Mouse (Mus musculus) ES-CJ7 (cell line): ENCODE measurements around the gene Dido1.

Experiments used
- DNase-seq: peaks from one replicate; pipeline ENCODE4 v3.0.0; 2011; ENCODE audit warnings: low read depth, low spot score

Dido1 gene

GRCm38 (mm10) chr2:180709923-180710272, at the start of gene Dido1, which contains the start of gene Gid8:
Gene Dido1 (minus strand): TSS chr2:180709999.
Gene Gid8 (plus strand): TSS chr2:180710117.
- DNase-seq, result peak; percentile 97

- DNase-seq, result no peak
Measured at GRCm38 (mm10) chr2:180758513-180759263, 48.9 kb upstream of the Dido1 start.

- no peak for DNase-seq
Measured at GRCm38 (mm10) chr2:180756786-180757185, 47.0 kb upstream of the Dido1 start.

DNA sequence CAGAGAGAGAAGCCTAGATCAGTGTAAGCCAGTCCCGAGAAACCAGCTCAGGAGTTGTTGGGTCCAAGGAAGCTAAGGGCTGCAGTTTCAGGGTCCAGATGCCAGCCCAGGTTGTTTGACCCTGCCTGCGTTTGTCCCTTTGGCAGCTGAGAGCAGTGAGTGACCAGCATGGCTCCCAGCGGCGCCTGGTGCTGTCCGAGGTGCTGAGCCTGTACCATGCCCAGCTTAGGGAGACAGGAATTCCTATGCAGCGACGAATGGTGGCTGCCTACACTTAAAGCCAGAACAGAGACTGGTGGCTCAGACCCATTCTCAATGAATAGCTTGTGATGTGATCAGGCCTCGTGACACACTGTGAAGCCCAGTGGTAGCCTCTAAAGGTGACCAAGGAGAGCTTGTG, 46.1 kb upstream of the Dido1 start:
- peak; percentile 50 for DNase-seq

- no peak for DNase-seq
Measured at GRCm38 (mm10) chr2:180754976-180755688, 45.3 kb upstream of the Dido1 start.

GRCm38 (mm10) chr2:180748904-180749303, 39.1 kb upstream of the Dido1 start:
- no peak for DNase-seq

DNA sequence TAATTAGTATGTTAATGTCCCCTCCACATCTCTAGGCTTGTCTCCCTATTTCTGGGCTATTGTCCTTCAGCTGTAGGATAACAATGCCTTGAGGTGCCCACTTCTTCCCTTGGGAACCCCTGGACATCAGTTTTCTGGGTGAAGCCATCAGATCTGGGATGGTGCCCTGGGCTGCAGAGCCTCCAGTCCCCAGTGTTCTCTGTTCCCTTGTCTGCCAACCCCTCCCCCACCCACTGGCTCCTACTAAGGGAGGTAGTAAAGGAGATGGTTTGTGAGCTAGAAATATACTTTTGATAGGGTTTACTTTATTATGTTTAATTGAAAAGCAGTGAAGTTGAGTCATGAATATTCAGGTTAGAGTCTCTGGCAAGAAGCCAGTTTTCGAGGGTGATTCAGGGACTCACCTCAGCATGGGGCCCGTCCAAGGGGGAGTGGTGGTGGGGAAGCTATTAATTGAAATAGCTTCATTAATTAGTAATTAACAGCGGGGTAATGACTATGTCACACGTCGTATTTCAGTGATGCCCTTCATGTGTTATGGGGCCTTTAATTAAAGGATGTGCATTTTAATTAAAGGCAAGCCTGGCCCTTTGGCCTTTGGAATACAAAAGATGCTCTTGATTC, 36.9 kb upstream of the Dido1 start:
- DNase-seq, result no peak

DNA sequence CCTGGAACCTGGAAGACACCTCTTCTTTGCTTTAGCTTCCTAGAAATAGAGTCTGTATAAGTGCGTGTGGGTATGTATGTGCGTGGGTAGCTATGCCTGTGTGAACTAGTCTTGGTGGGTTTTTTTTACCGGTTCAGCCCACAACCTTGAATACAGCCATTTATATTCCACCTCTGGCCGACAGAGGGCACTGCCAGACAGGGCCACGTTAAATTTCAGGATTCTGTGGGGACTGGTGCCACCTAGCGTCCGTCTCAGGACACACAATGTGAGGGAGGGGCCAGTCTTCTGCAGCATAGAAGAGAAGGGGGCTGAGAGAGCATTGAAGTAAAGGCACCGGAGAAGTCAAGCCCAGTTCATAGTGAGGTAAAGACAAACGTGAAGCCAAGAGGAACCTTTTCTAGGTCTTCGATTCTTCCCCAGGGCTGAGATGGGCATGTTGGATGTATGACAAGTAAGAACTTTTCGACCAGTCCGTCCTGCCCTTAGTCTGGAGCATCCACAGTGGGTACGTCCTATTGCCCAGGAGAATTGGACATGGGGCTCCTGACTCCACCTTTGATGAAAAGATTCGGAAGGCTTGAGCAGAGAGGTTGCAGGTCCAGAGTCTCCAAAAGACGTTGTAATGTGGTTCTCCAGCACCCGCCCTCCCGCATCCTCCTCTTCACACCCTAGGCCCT, 35.6 kb upstream of the Dido1 start:
- DNase-seq, result peak; percentile 92

DNA sequence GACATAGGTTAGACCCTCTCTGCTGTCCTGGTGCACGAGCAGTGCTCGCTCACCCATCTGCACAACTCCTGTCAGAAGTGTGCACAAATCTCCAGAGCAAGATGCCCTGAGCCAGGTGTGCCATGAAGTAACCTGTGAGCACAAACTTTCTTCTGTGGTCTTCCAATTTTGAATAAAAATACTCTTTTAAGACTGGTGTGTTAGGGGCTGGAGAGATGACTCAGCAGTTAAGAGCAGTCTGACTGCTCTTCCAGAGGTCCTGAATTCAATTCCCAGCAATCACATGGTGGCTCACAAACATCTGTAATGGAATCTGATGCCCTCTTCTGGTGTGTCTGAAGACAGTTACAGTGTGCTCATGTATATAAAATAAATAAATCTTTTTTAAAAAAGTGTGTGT, 33.5 kb upstream of the Dido1 start:
- DNase-seq, result no peak

DNA sequence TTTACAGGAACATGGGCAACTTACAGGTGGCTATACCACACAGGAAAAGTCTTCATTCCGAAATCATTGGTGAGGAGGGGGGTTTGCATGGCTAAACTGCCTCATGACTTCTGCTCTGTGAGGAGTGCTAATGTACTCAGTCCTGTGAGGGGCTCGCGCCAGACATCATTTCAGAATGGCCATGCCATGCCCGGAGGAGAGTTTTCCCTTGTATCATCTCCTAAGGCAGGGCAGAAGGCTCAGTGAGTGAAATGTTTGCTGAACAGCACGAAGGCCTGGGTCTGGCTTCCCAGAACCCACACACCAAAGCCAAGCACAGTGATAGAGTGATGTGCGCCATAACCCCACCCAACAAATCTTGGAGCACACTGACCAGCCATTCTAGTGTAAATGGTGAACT, 33.0 kb upstream of the Dido1 start:
- DNase-seq, result no peak

GRCm38 (mm10) chr2:180741421-180741820, 31.6 kb upstream of the Dido1 start:
- DNase-seq, result no peak

GRCm38 (mm10) chr2:180740349-180740748, 30.6 kb upstream of the Dido1 start:
- DNase-seq, result peak; percentile 93

- no peak for DNase-seq
Measured at GRCm38 (mm10) chr2:180737984-180738383, 28.2 kb upstream of the Dido1 start.

DNA sequence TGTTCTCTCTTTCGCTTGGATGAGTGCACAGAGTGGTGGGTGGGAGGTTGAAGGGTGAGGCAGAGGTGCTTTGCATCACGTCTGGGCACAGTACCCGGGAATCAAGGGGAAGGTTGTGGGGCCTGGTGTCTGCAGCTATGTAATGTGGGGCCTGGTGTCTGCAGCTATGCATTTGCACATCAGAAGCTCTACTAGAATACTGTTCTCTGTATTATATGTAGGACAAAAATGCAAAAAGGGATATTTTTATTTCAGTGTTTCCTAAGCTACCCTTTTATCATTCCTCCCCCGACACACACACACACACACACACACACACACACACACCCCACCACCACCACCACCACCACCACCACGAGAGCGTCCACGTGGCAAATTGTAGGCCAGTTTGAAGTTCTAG, 25.4 kb upstream of the Dido1 start:
- no peak for DNase-seq

DNA sequence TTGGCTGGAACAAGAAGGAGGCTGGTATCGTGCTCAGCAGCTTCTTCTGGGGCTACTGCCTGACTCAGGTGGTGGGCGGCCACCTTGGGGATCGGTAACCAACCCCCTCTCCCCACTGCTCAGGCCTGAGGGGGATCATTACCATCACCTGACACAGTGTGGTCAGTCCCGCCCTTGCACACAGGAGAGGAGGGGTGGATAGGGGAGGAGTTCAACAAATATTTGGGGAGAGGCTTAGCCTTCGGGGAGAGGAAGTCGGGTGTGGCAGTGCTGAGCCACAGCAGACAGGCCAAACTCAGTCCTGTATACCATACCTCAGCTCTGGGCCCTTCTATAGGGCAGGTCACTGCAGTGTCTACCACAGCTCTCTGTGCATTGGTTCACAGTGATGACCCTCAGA, 22.2 kb upstream of the Dido1 start:
- DNase-seq, result peak; percentile 71

DNA sequence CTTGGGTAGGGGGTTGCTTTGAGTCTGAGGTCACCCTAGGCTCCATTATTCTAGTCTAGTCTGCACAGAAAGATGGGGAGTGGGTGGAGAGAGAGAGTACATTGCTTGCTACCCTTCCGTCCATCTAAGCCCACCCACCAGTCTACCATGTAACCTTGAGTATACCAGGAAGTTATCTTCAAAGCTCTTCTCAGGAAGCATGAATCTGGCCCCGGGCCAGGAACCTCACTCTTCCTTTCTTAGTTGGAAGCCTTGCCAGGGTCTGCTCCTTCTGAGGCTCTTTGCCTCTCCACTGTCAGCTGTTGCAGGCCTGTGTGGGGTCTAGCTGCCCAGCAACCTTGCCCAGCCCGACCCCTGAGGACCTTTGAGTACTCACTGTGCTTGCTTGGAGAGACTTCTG, 21.2 kb upstream of the Dido1 start:
- DNase-seq, result no peak

DNA sequence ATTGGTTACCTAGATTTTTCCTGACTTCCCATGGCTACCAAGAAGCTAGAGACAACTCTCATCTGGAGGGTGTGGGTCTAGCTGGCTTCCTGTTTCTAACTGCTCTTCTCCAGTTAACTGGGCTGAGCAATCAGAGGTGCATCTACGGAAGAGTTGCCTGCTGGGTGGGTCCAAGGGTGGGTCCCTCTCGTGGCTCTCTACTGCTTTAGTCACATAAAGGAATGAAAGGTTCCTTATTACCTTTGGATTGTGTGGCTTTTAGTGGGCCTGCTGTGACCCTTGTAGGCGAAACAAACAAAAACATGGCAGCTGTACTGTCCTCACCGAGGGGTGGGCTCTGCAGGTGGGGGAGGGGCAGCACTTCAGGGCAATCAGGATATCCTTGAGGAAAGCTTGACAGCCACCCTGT, 17.8 kb upstream of the Dido1 start:
- DNase-seq, result peak; percentile 96

GRCm38 (mm10) chr2:180726658-180727442, 17.1 kb upstream of the Dido1 start:
- peak; percentile 62 for DNase-seq

GRCm38 (mm10) chr2:180725856-180726629, 16.2 kb upstream of the Dido1 start:
- no peak for DNase-seq

GRCm38 (mm10) chr2:180725414-180725778, 15.6 kb upstream of the Dido1 start:
- DNase-seq, result no peak
